Mouse (Mus musculus): ENCODE results near the gene Jak1. TPM values are rescaled to one million over a fixed set of nuclear protein-coding genes. Genes with fewer than 3 reads are reported as not detected.

The Jak1 gene
- polyA plus RNA-seq, 1 experiment from 2014 or later = 81.4 TPM

GRCm38 (mm10) chr4:101137975-101138374 is 127.1 kb downstream of the Jak1 start:
- ATAC-seq (ENCODE audit: insufficient number of reproducible peaks, low FRiP score, low TSS enrichment, low read depth) = no peak
- WGBS = 91% methylated on average over 11 of the region's 11 CpGs
- Histone ChIP-seq H3K9me3 (replicated peaks) (no peaks in the 10 kb centered on the region), H3K4me1 (0 out of 2 replicates have a peak, but pooled peaks cover 2% of the 10 kb centered on the region), H3K36me3 (peaks cover 3% of the 10 kb centered on the region; the same call in 1 of the 2 replicates), H3K4me2 (replicated peaks) (no peak overlapping the region), H3K27ac (replicated peaks) (no peak overlapping the region), H3K27me3 (no peaks in the 10 kb centered on the region), H3K9ac (no peak overlapping the region), H3K4me3 (replicated peaks) (no peak overlapping the region)

- H3K27me3 ChIP-seq = no peaks in the 10 kb centered on the region
- 91% methylated on average over 14 of the region's 14 CpGs for WGBS
- no peaks in the 10 kb centered on the region for H3K9me3 ChIP-seq (replicated peaks)
- ATAC-seq (ENCODE audit: insufficient number of reproducible peaks, low FRiP score, low TSS enrichment, low read depth) = no peak
- H3K4me1 ChIP-seq = 0 out of 2 replicates have a peak, but pooled peaks cover 2% of the 10 kb centered on the region
- peaks cover 3% of the 10 kb centered on the region; the same call in 1 of the 2 replicates for H3K36me3 ChIP-seq
- H3K9ac ChIP-seq = no peak overlapping the region
- H3K4me2 ChIP-seq (replicated peaks) = no peak overlapping the region
- H3K27ac ChIP-seq (replicated peaks) = no peak overlapping the region
- no peak overlapping the region for H3K4me3 ChIP-seq (replicated peaks)
Measured at GRCm38 (mm10) chr4:101135909-101136308, 129.2 kb downstream of the Jak1 start.

GRCm38 (mm10) chr4:101135013-101135412 is 130.1 kb downstream of the Jak1 start:
- H3K9ac ChIP-seq = no peak overlapping the region
- no peak overlapping the region for H3K4me3 ChIP-seq (replicated peaks)
- H3K4me1 ChIP-seq = 0 out of 2 replicates have a peak, but pooled peaks cover 2% of the 10 kb centered on the region
- ATAC-seq (ENCODE audit: insufficient number of reproducible peaks, low FRiP score, low TSS enrichment, low read depth) = peak; percentile 60; the same call in 1 of the 2 replicates
- WGBS = 55% methylated on average over 8 of the region's 8 CpGs
- H3K9me3 ChIP-seq (replicated peaks) = no peaks in the 10 kb centered on the region
- H3K36me3 ChIP-seq = peaks cover 3% of the 10 kb centered on the region; the same call in 1 of the 2 replicates
- no peak overlapping the region for H3K4me2 ChIP-seq (replicated peaks)
- H3K27me3 ChIP-seq = no peaks in the 10 kb centered on the region
- H3K27ac ChIP-seq (replicated peaks) = no peak overlapping the region

GRCm38 (mm10) chr4:101121002-101121401 is 144.1 kb downstream of the Jak1 start:
- no peak overlapping the region for H3K9ac ChIP-seq
- no peaks in the 10 kb centered on the region for H3K4me1 ChIP-seq
- no peak overlapping the region for H3K4me3 ChIP-seq (replicated peaks)
- H3K36me3 ChIP-seq = 0 out of 2 replicates have a peak, but pooled peaks cover 24% of the 10 kb centered on the region
- ATAC-seq (ENCODE audit: insufficient number of reproducible peaks, low FRiP score, low TSS enrichment, low read depth) = no peak
- 90% methylated on average over 7 of the region's 7 CpGs for WGBS
- H3K9me3 ChIP-seq (replicated peaks) = no peaks in the 10 kb centered on the region
- H3K27me3 ChIP-seq = no peaks in the 10 kb centered on the region
- no peak overlapping the region for H3K27ac ChIP-seq (replicated peaks)
- H3K4me2 ChIP-seq (replicated peaks) = no peak overlapping the region

GRCm38 (mm10) chr4:101107122-101107521 is 158.0 kb downstream of the Jak1 start:
- Histone ChIP-seq H3K4me1 (no peaks in the 10 kb centered on the region), H3K27me3 (no peaks in the 10 kb centered on the region), H3K9ac (no peak overlapping the region), H3K9me3 (replicated peaks) (0 out of 2 replicates have a peak, but pooled peaks cover 7% of the 10 kb centered on the region), H3K4me2 (replicated peaks) (no peak overlapping the region), H3K4me3 (replicated peaks) (no peak overlapping the region), H3K36me3 (peaks cover 30% of the 10 kb centered on the region), H3K27ac (replicated peaks) (no peak overlapping the region)
- no peak for ATAC-seq (ENCODE audit: insufficient number of reproducible peaks, low FRiP score, low TSS enrichment, low read depth)
- 81% methylated on average over 12 of the region's 12 CpGs for WGBS

Other genes with a start within 250 kb of the Jak1 start
- not detected in 2 replicates for gene Gm10577, start 244.6 kb downstream of the Jak1 start, polyA plus RNA-seq (2015; fragmentation: Nextera tagmentation; extraction: Ambion mirVana)
- gene Raver2, start 196.3 kb downstream of the Jak1 start, polyA plus RNA-seq (2015; fragmentation: Nextera tagmentation; extraction: Ambion mirVana) = 7.9 and 10.3 TPM in 2 replicates
- 15.3 and 17.3 TPM in 2 replicates for gene Ak4, start 154.0 kb upstream of the Jak1 start, polyA plus RNA-seq (2015; fragmentation: Nextera tagmentation; extraction: Ambion mirVana)
- 2.0 and 3.2 TPM in 2 replicates for gene Dnajc6, start 231.4 kb upstream of the Jak1 start, polyA plus RNA-seq (2015; fragmentation: Nextera tagmentation; extraction: Ambion mirVana)